Mouse (Mus musculus): ENCODE measurements around the gene Mcl1. TPM values are rescaled to one million over a fixed set of nuclear protein-coding genes. Genes with fewer than 3 reads are reported as not detected.
A peak's percentile ranks its signal among the peaks of the same experiment; 100 is the strongest.

Mcl1 gene
- polyA plus RNA-seq, 1 experiment from 2014 or later: 52.4 TPM

DNA sequence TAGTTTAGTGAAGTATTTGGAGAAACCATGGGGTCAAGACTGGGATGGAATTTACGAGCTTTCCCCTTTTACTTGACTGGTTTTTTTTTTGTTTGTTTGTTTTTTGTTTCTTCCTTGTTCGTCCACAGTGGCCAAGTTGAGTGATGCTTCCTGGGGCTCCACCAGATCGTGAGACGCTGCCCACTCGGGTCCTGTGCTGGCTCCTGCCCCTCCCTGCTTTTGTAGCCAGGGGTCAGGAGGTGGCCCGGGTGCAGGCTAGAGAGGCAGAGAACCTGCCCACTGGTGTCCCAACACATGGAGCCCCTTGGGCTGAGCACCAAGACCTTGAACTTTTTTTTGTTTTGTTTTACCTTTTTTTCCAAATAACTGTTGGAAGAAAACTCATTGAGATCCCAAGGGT lies 27.3 kb upstream of the Mcl1 start:
- Histone ChIP-seq H3K4me2 (replicated peaks; ENCODE audit: low read depth) (no peak overlapping the region), H3K9ac (ENCODE audit: low read depth, low read length) (no peak overlapping the region), H3K36me3 (ENCODE audit: control insufficient read depth, insufficient read depth) (peaks cover 79% of the 10 kb centered on the region), H3K27ac (ENCODE audit: low read depth, low read length) (no peak overlapping the region), H3K4me3 (ENCODE audit: low read depth, low read length) (no peak overlapping the region), H3K27me3 (replicated peaks; ENCODE audit: control insufficient read depth, insufficient read depth, low read length) (no peaks in the 10 kb centered on the region), H3K9me3 (ENCODE audit: control insufficient read depth) (no peaks in the 10 kb centered on the region), H3K4me1 (replicated peaks; ENCODE audit: control insufficient read depth, insufficient read depth, low read length) (no peaks in the 10 kb centered on the region; the same call in 1 of the 2 replicates)
- WGBS: 68% methylated on average over 6 of the region's 6 CpGs
- no peak for ATAC-seq
- no peak for TF ChIP-seq CTCF (IDR thresholded peaks at IDR 0.05; ENCODE audit: low read depth)

DNA sequence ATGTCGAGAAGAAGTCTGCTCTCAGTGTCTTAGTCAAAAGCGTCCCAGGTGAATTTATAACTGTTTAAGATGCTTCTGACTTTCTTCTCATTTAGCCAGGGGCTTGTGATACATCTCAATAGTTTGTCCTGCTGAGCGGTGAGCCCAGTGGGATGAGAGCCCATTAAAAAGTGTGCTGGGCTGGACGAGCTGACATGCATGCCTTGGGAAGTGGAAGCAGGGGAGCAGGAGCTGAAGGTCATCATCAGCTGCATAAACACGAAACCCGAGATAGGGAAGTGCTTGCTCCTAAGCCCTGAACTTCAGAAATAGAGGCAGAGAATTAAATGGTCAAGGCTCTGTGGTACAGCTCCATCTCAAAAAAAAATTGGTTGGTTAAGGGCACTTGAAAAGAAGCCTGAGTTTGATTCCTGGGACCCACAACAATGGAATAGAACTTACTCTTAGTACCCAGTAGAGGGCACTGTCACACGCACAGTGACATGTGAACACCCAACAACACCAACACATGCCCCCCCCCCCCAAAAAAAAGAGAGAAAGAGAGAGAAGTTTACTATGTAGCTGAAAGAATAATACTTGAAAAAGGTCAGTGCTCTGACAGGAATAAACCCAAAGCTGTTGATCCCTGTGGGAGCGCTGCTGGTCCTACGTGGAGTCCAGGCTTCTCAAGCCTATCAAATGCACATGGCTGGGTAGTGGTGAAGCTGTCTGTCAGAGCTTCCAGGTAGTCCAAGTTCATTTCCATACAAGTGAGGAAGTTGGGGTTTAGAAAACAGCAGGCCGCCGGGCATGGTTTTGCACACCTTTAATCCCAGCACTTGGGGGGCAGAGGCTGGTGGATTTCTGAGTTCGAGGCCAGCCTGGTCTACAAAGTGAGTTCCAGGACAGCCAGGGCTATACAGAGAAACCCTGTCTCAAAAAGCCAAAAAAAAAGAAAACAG lies 25.7 kb upstream of the Mcl1 start:
- no peak overlapping the region; the same call in 1 of the 2 replicates for H3K27ac ChIP-seq (ENCODE audit: low read depth, low read length)
- no peaks in the 10 kb centered on the region for H3K27me3 ChIP-seq (replicated peaks; ENCODE audit: control insufficient read depth, insufficient read depth, low read length)
- H3K4me1 ChIP-seq (replicated peaks; ENCODE audit: control insufficient read depth, insufficient read depth, low read length): no peaks in the 10 kb centered on the region; the same call in 1 of the 2 replicates
- TF ChIP-seq CTCF (IDR thresholded peaks at IDR 0.05; ENCODE audit: low read depth): peak; percentile 80
- no peak overlapping the region for H3K4me2 ChIP-seq (replicated peaks; ENCODE audit: low read depth)
- no peaks in the 10 kb centered on the region for H3K9me3 ChIP-seq (ENCODE audit: control insufficient read depth)
- ATAC-seq: no peak; the same call in 1 of the 2 replicates
- H3K9ac ChIP-seq (ENCODE audit: low read depth, low read length): no peak overlapping the region
- WGBS: 68% methylated on average over 12 of the region's 12 CpGs
- no peak overlapping the region for H3K4me3 ChIP-seq (ENCODE audit: low read depth, low read length)
- H3K36me3 ChIP-seq (ENCODE audit: control insufficient read depth, insufficient read depth): peaks cover 74% of the 10 kb centered on the region

GRCm38 (mm10) chr3:95635636-95636035 lies 23.0 kb upstream of the Mcl1 start:
- no peak overlapping the region for H3K4me3 ChIP-seq (ENCODE audit: low read depth, low read length)
- TF ChIP-seq CTCF (IDR thresholded peaks at IDR 0.05; ENCODE audit: low read depth): no peak
- WGBS: 56% methylated on average over 4 of the region's 4 CpGs
- no peaks in the 10 kb centered on the region; the same call in 1 of the 2 replicates for H3K4me1 ChIP-seq (replicated peaks; ENCODE audit: control insufficient read depth, insufficient read depth, low read length)
- ATAC-seq: no peak
- 0 out of 2 replicates have a peak overlapping the region, but pooled peaks have one; percentile 0 for H3K27ac ChIP-seq (ENCODE audit: low read depth, low read length)
- H3K36me3 ChIP-seq (ENCODE audit: control insufficient read depth, insufficient read depth): peaks cover 50% of the 10 kb centered on the region
- no peaks in the 10 kb centered on the region for H3K9me3 ChIP-seq (ENCODE audit: control insufficient read depth)
- no peaks in the 10 kb centered on the region for H3K27me3 ChIP-seq (replicated peaks; ENCODE audit: control insufficient read depth, insufficient read depth, low read length)
- H3K9ac ChIP-seq (ENCODE audit: low read depth, low read length): no peak overlapping the region
- no peak overlapping the region for H3K4me2 ChIP-seq (replicated peaks; ENCODE audit: low read depth)

DNA sequence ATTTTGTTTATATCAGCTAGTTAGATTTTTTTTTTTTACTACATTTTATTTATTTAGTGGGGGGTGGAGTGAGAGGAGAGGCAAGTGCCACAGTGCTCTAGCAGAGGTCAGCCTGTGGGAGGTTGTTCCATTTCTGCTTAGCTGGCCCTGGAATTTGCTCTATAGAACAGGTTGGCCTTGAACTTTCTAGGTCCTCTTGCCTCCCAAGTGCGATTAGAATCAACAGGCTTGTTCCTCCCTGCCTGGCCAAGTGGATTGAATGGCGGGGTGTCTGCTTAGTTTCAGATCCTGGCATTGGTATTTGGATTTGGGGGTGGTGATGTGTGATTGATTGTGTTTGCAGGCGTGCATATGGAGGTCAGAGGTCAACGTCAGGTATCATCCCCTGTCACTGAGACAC lies 22.5 kb upstream of the Mcl1 start:
- Histone ChIP-seq H3K27me3 (replicated peaks; ENCODE audit: control insufficient read depth, insufficient read depth, low read length) (no peaks in the 10 kb centered on the region), H3K9me3 (ENCODE audit: control insufficient read depth) (no peaks in the 10 kb centered on the region), H3K4me3 (ENCODE audit: low read depth, low read length) (no peak overlapping the region), H3K36me3 (ENCODE audit: control insufficient read depth, insufficient read depth) (peaks cover 46% of the 10 kb centered on the region), H3K4me1 (replicated peaks; ENCODE audit: control insufficient read depth, insufficient read depth, low read length) (no peaks in the 10 kb centered on the region; the same call in 1 of the 2 replicates), H3K4me2 (replicated peaks; ENCODE audit: low read depth) (no peak overlapping the region), H3K27ac (ENCODE audit: low read depth, low read length) (no peak overlapping the region), H3K9ac (ENCODE audit: low read depth, low read length) (no peak overlapping the region)
- no peak for TF ChIP-seq CTCF (IDR thresholded peaks at IDR 0.05; ENCODE audit: low read depth)
- WGBS: 44% methylated on average over 4 of the region's 4 CpGs
- ATAC-seq: no peak

DNA sequence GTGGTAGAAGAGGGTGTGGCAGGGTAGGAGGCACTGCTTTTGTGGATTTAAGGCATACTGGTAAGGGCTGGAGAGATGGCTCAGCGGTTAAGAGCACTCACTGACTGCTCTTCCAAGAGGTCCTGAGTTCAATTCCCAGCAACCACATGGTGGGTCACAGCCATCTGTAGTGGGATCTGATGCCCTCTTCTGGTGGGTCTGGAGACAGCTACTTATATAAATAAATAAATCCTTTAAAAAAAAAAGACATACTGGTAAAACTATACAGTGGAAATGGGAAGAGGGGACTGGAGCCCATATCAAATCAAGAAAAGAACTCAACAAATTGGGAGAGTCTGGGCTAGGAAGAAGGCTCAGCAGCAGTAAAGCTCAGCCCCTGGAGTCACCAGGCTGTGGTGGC lies 18.9 kb upstream of the Mcl1 start:
- no peak for ATAC-seq
- Histone ChIP-seq H3K4me1 (replicated peaks; ENCODE audit: control insufficient read depth, insufficient read depth, low read length) (no peaks in the 10 kb centered on the region; the same call in 1 of the 2 replicates), H3K4me3 (ENCODE audit: low read depth, low read length) (no peak overlapping the region), H3K27me3 (replicated peaks; ENCODE audit: control insufficient read depth, insufficient read depth, low read length) (no peaks in the 10 kb centered on the region), H3K36me3 (ENCODE audit: control insufficient read depth, insufficient read depth) (peaks cover 18% of the 10 kb centered on the region; the same call in 1 of the 2 replicates), H3K9me3 (ENCODE audit: control insufficient read depth) (no peaks in the 10 kb centered on the region), H3K27ac (ENCODE audit: low read depth, low read length) (no peak overlapping the region), H3K4me2 (replicated peaks; ENCODE audit: low read depth) (no peak overlapping the region), H3K9ac (ENCODE audit: low read depth, low read length) (no peak overlapping the region)
- WGBS: 81% methylated on average over 1 of the region's 1 CpGs
- TF ChIP-seq CTCF (IDR thresholded peaks at IDR 0.05; ENCODE audit: low read depth): peak; percentile 45

DNA sequence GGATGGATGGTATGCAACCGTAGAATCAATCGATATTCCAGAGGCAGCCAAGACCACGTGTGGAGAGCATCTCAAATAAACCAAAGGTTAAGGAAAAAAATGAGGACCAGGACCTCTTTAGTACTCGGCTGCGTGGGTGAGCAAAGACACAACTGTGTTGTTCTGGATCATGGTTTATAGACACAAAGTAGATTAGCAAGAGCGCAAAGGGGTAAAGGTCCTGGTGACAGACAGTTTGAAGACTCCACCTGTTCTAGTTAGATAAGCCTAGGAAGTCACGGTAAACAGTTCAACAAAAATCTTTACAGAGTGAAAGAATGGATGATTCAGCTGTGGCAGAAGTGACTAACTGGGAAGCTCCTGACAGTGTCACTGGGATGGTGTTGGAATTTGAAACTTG lies 15.5 kb upstream of the Mcl1 start:
- 35% methylated on average over 7 of the region's 7 CpGs for WGBS
- H3K4me2 ChIP-seq (replicated peaks; ENCODE audit: low read depth): no peak overlapping the region
- no peak overlapping the region for H3K9ac ChIP-seq (ENCODE audit: low read depth, low read length)
- no peak overlapping the region for H3K4me3 ChIP-seq (ENCODE audit: low read depth, low read length)
- ATAC-seq: peak; percentile 88
- H3K27ac ChIP-seq (ENCODE audit: low read depth, low read length): peak overlapping the region; percentile 36; the same call in 1 of the 2 replicates
- H3K27me3 ChIP-seq (replicated peaks; ENCODE audit: control insufficient read depth, insufficient read depth, low read length): no peaks in the 10 kb centered on the region
- H3K36me3 ChIP-seq (ENCODE audit: control insufficient read depth, insufficient read depth): peaks cover 3% of the 10 kb centered on the region; the same call in 1 of the 2 replicates
- no peaks in the 10 kb centered on the region for H3K4me1 ChIP-seq (replicated peaks; ENCODE audit: control insufficient read depth, insufficient read depth, low read length)
- no peaks in the 10 kb centered on the region for H3K9me3 ChIP-seq (ENCODE audit: control insufficient read depth)
- TF ChIP-seq CTCF (IDR thresholded peaks at IDR 0.05; ENCODE audit: low read depth): no peak

Measured in intestine, postnatal 0 days (tissue).